Mouse (Mus musculus) gastrocnemius, adult 18-20 months (tissue): ENCODE data around the gene Tuba8. TPM values are rescaled to one million over a fixed set of nuclear protein-coding genes. Genes with fewer than 3 reads are reported as not detected.

Experiments
- total RNA-seq, 2 experiments: library from RNA; stranded (reverse); gene quantifications; 2 replicates each; pipeline ENCODE4 v1.2.3; 2021

Tuba8 gene
- total RNA-seq, 2 experiments from 2014 or later: 193 to 210 TPM

Other genes starting within 250 kb of the Tuba8 start
- 10 to 100 TPM; 46.0 to 59.0 TPM for gene Mical3, start 79.7 kb upstream of the Tuba8 start, total RNA-seq
- 1 to 10 TPM; 2.9 TPM for gene Pex26, start 27.0 kb upstream of the Tuba8 start, total RNA-seq
- gene Usp18, start 35.2 kb downstream of the Tuba8 start, total RNA-seq: 1 to 10 TPM in 1 of 2 experiments, under 1 TPM in 1; 0.91 to 1.4 TPM
- under 1 TPM; 0.57 to 0.74 TPM for gene Slc6a13, start 89.5 kb downstream of the Tuba8 start, total RNA-seq
- gene Slc6a12, start 132.4 kb downstream of the Tuba8 start, total RNA-seq: under 1 TPM in 1 of 2 experiments, not detected in 1; 0.26 TPM